Mouse (Mus musculus) myocyte (in vitro differentiated cells): Measurements from ENCODE around the gene Tnrc18.
A peak's percentile ranks its signal among the peaks of the same experiment; 100 is the strongest.

Experiments
- CEBPB ChIP-seq: IDR thresholded peaks from 2 replicates; pipeline ENCODE4 v1.6.1; 2011; ENCODE audit warnings: mild to moderate bottlenecking, moderate library complexity; ENCODE audit not compliant: poor library complexity, insufficient read depth, severe bottlenecking
- E2F4 ChIP-seq: IDR thresholded peaks from one replicate; pipeline ENCODE4 v1.6.1; 2011; ENCODE audit warnings: mild to moderate bottlenecking, control low read depth, moderate library complexity; ENCODE audit not compliant: insufficient read depth
- MAX ChIP-seq: IDR thresholded peaks from one replicate; pipeline ENCODE4 v1.6.1; 2011; ENCODE audit warnings: low read depth, mild to moderate bottlenecking, control low read depth
- MYOG ChIP-seq, 3 experiments: IDR thresholded peaks; one replicate each; pipeline ENCODE4 v1.6.1; 2011; ENCODE audit warnings: control low read depth in 2 of 3, low read depth in 2 of 3, mild to moderate bottlenecking in 2 of 3; ENCODE audit not compliant: insufficient read length in 2 of 3, control insufficient read depth in 1 of 3, insufficient read depth in 1 of 3
- POLR2A ChIP-seq: IDR thresholded peaks from one replicate; pipeline ENCODE4 v1.6.1; 2011; ENCODE audit warnings: low read depth, mild to moderate bottlenecking, control low read depth, moderate library complexity; ENCODE audit not compliant: insufficient read length
- POLR2AphosphoS2 ChIP-seq: IDR thresholded peaks from one replicate; pipeline ENCODE4 v1.6.1; 2011; ENCODE audit warnings: low read depth, control low read depth; ENCODE audit not compliant: insufficient read length
- REST ChIP-seq: IDR thresholded peaks from one replicate; pipeline ENCODE4 v1.6.1; 2011; ENCODE audit warnings: mild to moderate bottlenecking, control low read depth, moderate library complexity; ENCODE audit not compliant: insufficient read depth, insufficient read length
- TCF12 ChIP-seq: IDR thresholded peaks from one replicate; pipeline ENCODE4 v1.6.1; 2011; ENCODE audit warnings: mild to moderate bottlenecking, control low read depth; ENCODE audit not compliant: poor library complexity, insufficient read depth, severe bottlenecking
- TCF3 ChIP-seq: IDR thresholded peaks from one replicate; pipeline ENCODE4 v1.6.1; 2011; ENCODE audit warnings: low read depth, control low read depth; ENCODE audit not compliant: insufficient read length
- USF1 ChIP-seq: IDR thresholded peaks from one replicate; pipeline ENCODE4 v1.6.1; 2011; ENCODE audit warnings: low read depth, mild to moderate bottlenecking, control low read depth, moderate library complexity

DNA sequence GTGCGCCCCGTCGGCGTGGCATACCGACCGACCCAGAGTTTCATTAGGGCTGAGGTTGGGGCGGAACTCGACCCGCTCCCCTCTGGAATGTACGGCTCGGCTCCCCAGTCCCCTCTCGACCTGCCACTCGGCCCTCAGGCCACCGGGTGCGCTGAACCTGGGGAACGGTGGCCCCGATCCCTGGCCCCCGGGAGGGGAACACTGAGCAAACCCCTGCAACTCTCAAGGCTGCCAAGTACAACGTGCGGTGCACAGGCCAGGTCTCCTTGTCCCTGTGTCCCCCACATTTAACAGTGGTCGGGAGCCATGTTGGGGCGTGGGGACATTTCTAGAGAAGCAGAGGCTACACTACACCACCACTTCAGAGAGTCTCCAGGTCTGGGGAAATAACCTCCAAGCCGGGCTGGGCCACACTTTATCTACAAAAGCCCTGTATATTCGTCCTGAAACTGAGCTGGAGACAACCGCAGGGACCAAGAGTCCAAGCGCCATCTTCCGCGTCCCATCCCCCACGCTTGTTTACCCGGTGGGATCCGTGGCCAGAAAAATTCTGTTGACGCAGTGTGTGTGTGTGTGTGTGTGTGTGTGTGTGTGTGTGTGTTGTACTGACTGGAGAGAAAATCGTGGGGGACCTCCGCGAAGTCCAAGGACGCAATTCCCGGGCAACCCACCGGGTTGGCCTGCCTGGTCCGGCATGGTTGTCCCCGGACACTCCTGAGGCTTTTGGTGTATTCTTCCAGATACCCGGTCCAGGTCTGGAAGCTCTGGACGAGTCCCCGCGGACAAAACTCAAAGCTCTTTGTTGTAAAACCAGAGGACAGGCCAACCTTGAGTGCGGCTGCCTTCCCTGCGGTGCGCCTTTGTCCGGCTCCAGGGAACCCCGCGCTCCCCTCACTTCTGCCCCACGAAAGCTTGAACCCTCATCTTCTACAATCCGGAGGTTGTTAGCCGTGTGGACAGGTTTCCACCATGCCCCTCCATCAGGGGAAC is 3.1 kb upstream of the Tnrc18 start:
- peak; percentile 72 for TF ChIP-seq POLR2AphosphoS2
- TF ChIP-seq POLR2A = peak; percentile 54
- no peak for TF ChIP-seq TCF3
- TF ChIP-seq E2F4 = no peak
- no peak for TF ChIP-seq MYOG (IDR thresholded peaks at IDR 0.05; ENCODE audit: control insufficient read depth in 1 of 3, insufficient read depth in 1 of 3, insufficient read length in 2 of 3, low read depth in 2 of 3)
- TF ChIP-seq MAX = no peak
- no peak for TF ChIP-seq CEBPB
- TF ChIP-seq REST = no peak
- TF ChIP-seq USF1 = no peak
- TF ChIP-seq TCF12 = no peak
